Mouse (Mus musculus) liver, adult 2 months (tissue): ENCODE results near the gene Ube2k.

ENCODE experiments used
- CTCF ChIP-seq: fragments of 200-500 bp; IDR thresholded peaks from 2 replicates; pipeline ENCODE4 v1.5.1; 2011; ENCODE audit warnings: low read depth, low read length, control low read depth
- POLR2A ChIP-seq: fragments of 200-500 bp; IDR thresholded peaks from 2 replicates; pipeline ENCODE4 v1.6.1; 2011; ENCODE audit warnings: low read length, control low read depth; ENCODE audit not compliant: insufficient read depth; ENCODE audit errors: extremely low read depth

DNA sequence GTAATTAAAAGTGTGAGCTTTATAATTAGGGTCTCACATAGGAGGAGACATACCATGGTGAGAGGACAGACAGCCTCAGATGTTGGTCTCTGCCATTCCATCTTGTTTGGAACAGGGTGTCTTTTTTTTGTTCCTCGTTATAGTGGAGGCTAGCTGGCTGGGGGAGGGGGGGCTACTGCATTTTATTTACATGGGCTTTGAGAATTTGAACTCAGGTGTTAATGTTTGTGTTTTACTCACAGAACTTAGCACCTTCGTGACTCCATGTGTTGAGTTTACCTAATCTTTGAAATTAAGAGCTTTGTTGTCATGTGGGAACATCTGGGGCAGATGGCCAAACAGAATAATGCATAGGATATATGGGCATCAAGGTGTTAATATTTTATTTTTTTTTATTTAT is 7.6 kb downstream of the Ube2k start:
- TF ChIP-seq POLR2A (no peak), CTCF (no peak)
